Mouse (Mus musculus) embryonic facial prominence, embryonic 14.5 days (tissue): ENCODE results near the gene E2f3. TPM values are rescaled to one million over a fixed set of nuclear protein-coding genes. Genes with fewer than 3 reads are reported as not detected.

Source experiments
- ATAC-seq: fragments of 200-750 bp; cut with Nextera tagmentation; 2 replicates; pipeline ENCODE4 v1.8.0; 2017; ENCODE audit warnings: low read depth, moderate number of reproducible peaks, moderate TSS enrichment
- DNase-seq: peaks from one replicate; pipeline ENCODE4 v3.0.0-alpha.2; 2015; ENCODE audit warnings: low spot score
- H3K27ac ChIP-seq: fragments of 300-500 bp; sonication (generic); replicated peaks from 2 replicates; pipeline ENCODE4 v1.5.1; 2014; ENCODE audit warnings: low read depth, mild to moderate bottlenecking, low read length, moderate library complexity
- H3K27me3 ChIP-seq: fragments of 300-500 bp; sonication (generic); replicated peaks from 2 replicates; pipeline ENCODE4 v1.6.1; 2014; ENCODE audit warnings: low read length; ENCODE audit not compliant: control insufficient read depth, insufficient read depth
- H3K36me3 ChIP-seq: fragments of 300-500 bp; sonication (generic); 2 replicates; pipeline ENCODE4 v1.6.1; 2014; ENCODE audit warnings: low read length, mixed read lengths; ENCODE audit not compliant: control insufficient read depth, insufficient read depth
- H3K4me1 ChIP-seq: fragments of 300-500 bp; sonication (generic); 2 replicates; pipeline ENCODE4 v1.6.1; 2014; ENCODE audit warnings: antibody characterized with exemption, low read length; ENCODE audit not compliant: control insufficient read depth, insufficient read depth
- H3K4me2 ChIP-seq: fragments of 300-500 bp; sonication (generic); 2 replicates; pipeline ENCODE4 v1.6.1; 2014; ENCODE audit warnings: low read depth, mild to moderate bottlenecking, low read length, moderate library complexity, mixed read lengths
- H3K4me3 ChIP-seq: fragments of 300-500 bp; sonication (generic); 2 replicates; pipeline ENCODE4 v1.5.1; 2014; ENCODE audit warnings: low read depth, mild to moderate bottlenecking, low read length
- H3K9ac ChIP-seq: fragments of 300-500 bp; sonication (generic); 2 replicates; pipeline ENCODE4 v1.6.1; 2014; ENCODE audit warnings: low read depth, mild to moderate bottlenecking, low read length, moderate library complexity, mixed read lengths
- H3K9me3 ChIP-seq: fragments of 300-500 bp; sonication (generic); 2 replicates; pipeline ENCODE4 v1.6.1; 2016; ENCODE audit warnings: low read length; ENCODE audit not compliant: control insufficient read depth
- WGBS: fragments of 180-500 bp; shearing (Covaris S2); extraction: QIAGEN DNeasy Blood & Tissue Kit; methylation state at CpG from one replicate; pipeline ENCODE4 v1.1.7; 2014; 5-methylcytosine and 5-hydroxymethylcytosine counted together
- polyA plus RNA-seq: library from polyadenylated mRNA; unstranded; fragments of >200 nt; fragmentation: Nextera tagmentation; extraction: Ambion mirVana; gene quantifications from 2 replicates; pipeline ENCODE4 v1.2.1, GENCODE M21; 2014

Gene E2f3
- polyA plus RNA-seq, 1 experiment from 2014 or later = 9.7 TPM

DNA sequence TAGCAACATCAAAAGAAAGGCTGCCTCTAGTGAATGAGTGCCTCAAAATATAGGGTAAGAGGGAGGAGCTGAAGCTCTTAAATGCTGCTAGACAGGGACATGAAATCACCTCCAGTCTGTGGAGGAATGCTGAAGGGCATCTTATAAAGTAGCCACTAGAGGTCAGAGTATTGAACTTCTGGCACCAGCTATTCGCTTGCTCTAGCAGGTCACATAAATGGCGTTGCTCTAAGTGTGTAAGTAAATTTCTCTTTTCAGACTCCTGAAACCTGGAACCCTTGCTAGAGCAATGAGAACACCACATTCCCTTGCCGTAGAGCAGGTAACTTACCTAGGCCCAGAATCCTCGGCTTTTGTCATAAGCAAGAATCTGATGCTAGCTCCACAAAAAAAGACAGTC, 128.4 kb downstream of the E2f3 start:
- Histone ChIP-seq H3K9me3 (no peaks in the 10 kb centered on the region), H3K4me2 (no peak overlapping the region), H3K4me1 (peaks cover 10% of the 10 kb centered on the region), H3K4me3 (no peak overlapping the region), H3K27ac (no peak overlapping the region), H3K9ac (no peak overlapping the region), H3K36me3 (0 out of 2 replicates have a peak, but pooled peaks cover 5% of the 10 kb centered on the region), H3K27me3 (no peaks in the 10 kb centered on the region)
- WGBS = 18% methylated on average over 4 of the region's 4 CpGs
- peak; percentile 71 for ATAC-seq
- DNase-seq = peak; percentile 80

Other genes with a start within 250 kb of the E2f3 start
- gene Cdkal1, start 130.4 kb downstream of the E2f3 start, polyA plus RNA-seq = 25.9 and 30.9 TPM in 2 replicates
- gene Mboat1, start 150.4 kb upstream of the E2f3 start, polyA plus RNA-seq = 15.4 and 16.6 TPM in 2 replicates